Mouse (Mus musculus): Measurements from ENCODE around the gene Tmcc1. TPM values are rescaled to one million over a fixed set of nuclear protein-coding genes. Genes with fewer than 3 reads are reported as not detected.

Gene Tmcc1
- polyA plus RNA-seq, 1 experiment, result 11.3 TPM

GRCm38 (mm10) chr6:116010541-116010940 is 182.7 kb downstream of the Tmcc1 start:
- H3K27me3 ChIP-seq (ENCODE audit: control insufficient read depth, insufficient read depth, insufficient read length), result no peaks in the 10 kb centered on the region
- H3ac ChIP-seq (ENCODE audit: control insufficient read depth, insufficient read length, low read depth), result no peak overlapping the region
- no peaks in the 10 kb centered on the region for H3K79me3 ChIP-seq (ENCODE audit: low read depth)
- TF ChIP-seq MAX (IDR thresholded peaks at IDR 0.05), result no peak
- peak; percentile 48 for TF ChIP-seq CTCF (IDR thresholded peaks at IDR 0.05; ENCODE audit: control insufficient read depth, insufficient read depth, insufficient read length)
- no peak for TF ChIP-seq USF1 (IDR thresholded peaks at IDR 0.05; ENCODE audit: low read depth)
- H3K36me3 ChIP-seq (ENCODE audit: control insufficient read depth, insufficient read depth), result no peaks in the 10 kb centered on the region
- H3K4me3 ChIP-seq (ENCODE audit: insufficient read depth, poor library complexity, severe bottlenecking), result no peak overlapping the region
- no peaks in the 10 kb centered on the region for H3K79me2 ChIP-seq (ENCODE audit: control insufficient read depth, insufficient read depth)

DNA sequence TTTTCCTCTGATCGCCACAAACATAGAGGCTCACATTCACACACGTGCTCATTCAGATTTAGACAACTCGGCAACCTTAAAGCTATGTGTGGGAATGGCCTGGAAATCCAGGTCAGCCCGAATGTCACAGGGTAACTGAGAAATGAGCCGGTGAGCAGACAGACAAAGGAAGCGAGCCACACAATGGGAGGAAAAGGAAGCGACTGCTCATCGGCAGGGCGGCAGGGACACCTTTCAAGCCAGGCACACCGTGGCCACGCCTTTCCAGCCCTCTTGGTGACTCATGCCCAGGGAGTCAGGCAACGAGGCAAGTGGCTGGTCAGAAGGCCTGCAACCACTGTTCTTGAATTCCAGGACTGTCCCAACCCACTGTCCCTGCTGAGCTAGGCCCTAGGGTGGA is 183.9 kb downstream of the Tmcc1 start:
- Histone ChIP-seq H3K27me3 (ENCODE audit: control insufficient read depth, insufficient read depth, insufficient read length) (no peaks in the 10 kb centered on the region), H3K4me3 (ENCODE audit: insufficient read depth, poor library complexity, severe bottlenecking) (no peak overlapping the region), H3K79me2 (ENCODE audit: control insufficient read depth, insufficient read depth) (no peaks in the 10 kb centered on the region), H3ac (ENCODE audit: control insufficient read depth, insufficient read length, low read depth) (no peak overlapping the region), H3K79me3 (ENCODE audit: low read depth) (no peaks in the 10 kb centered on the region), H3K36me3 (ENCODE audit: control insufficient read depth, insufficient read depth) (no peaks in the 10 kb centered on the region)
- TF ChIP-seq MYOD1 (IDR thresholded peaks at IDR 0.05; ENCODE audit: control insufficient read depth, insufficient read length, low read depth), result no peak
- no peak for TF ChIP-seq CEBPB (IDR thresholded peaks at IDR 0.05; ENCODE audit: low read depth)
- no peak for TF ChIP-seq MYOG (IDR thresholded peaks at IDR 0.05; ENCODE audit: control insufficient read depth, extremely low read depth, insufficient read length)
- no peak for TF ChIP-seq CTCF (IDR thresholded peaks at IDR 0.05; ENCODE audit: control insufficient read depth, insufficient read depth, insufficient read length)
- TF ChIP-seq MAX (IDR thresholded peaks at IDR 0.05), result no peak
- TF ChIP-seq FOSL1 (IDR thresholded peaks at IDR 0.05; ENCODE audit: insufficient read depth, low read length, poor library complexity, severe bottlenecking), result no peak
- no peak for TF ChIP-seq USF1 (IDR thresholded peaks at IDR 0.05; ENCODE audit: low read depth)

GRCm38 (mm10) chr6:116007561-116008173 is 185.6 kb downstream of the Tmcc1 start:
- no peak overlapping the region for H3K4me3 ChIP-seq (ENCODE audit: insufficient read depth, poor library complexity, severe bottlenecking)
- no peaks in the 10 kb centered on the region for H3K79me3 ChIP-seq (ENCODE audit: low read depth)
- H3K27me3 ChIP-seq (ENCODE audit: control insufficient read depth, insufficient read depth, insufficient read length), result no peaks in the 10 kb centered on the region
- no peaks in the 10 kb centered on the region for H3K79me2 ChIP-seq (ENCODE audit: control insufficient read depth, insufficient read depth)
- H3ac ChIP-seq (ENCODE audit: control insufficient read depth, insufficient read length, low read depth), result no peak overlapping the region
- no peak for TF ChIP-seq MYOG (IDR thresholded peaks at IDR 0.05; ENCODE audit: control insufficient read depth, extremely low read depth, insufficient read length)
- peak; percentile 59 for TF ChIP-seq CTCF (IDR thresholded peaks at IDR 0.05; ENCODE audit: control insufficient read depth, insufficient read depth, insufficient read length)
- no peak for TF ChIP-seq CEBPB (IDR thresholded peaks at IDR 0.05; ENCODE audit: low read depth)
- no peak for TF ChIP-seq USF1 (IDR thresholded peaks at IDR 0.05; ENCODE audit: low read depth)
- TF ChIP-seq MAX (IDR thresholded peaks at IDR 0.05), result no peak
- no peaks in the 10 kb centered on the region for H3K36me3 ChIP-seq (ENCODE audit: control insufficient read depth, insufficient read depth)

DNA sequence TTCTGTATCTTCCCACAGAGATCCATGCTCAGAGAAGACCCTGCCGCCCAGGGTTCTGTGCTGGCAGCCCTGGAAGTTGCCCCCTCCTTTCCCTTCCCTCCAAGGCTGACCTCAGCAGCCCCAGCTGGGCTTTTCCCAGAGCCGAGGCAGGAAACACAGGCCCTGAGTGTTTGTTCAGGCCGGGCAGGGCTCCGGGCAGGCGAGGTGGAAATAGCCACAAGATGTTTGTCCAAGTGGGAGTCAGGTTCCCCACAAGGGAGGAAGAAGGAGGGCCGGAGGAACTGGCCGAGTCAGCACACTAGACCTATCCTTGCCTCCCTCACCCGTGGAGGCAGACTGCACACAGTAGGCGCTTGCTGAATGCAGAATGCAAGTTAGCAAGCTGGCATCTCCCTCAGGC is 186.6 kb downstream of the Tmcc1 start:
- H3K4me3 ChIP-seq (ENCODE audit: insufficient read depth, poor library complexity, severe bottlenecking), result no peak overlapping the region
- H3K79me2 ChIP-seq (ENCODE audit: control insufficient read depth, insufficient read depth), result no peaks in the 10 kb centered on the region
- no peak for TF ChIP-seq CEBPB (IDR thresholded peaks at IDR 0.05; ENCODE audit: low read depth)
- no peak for TF ChIP-seq MYOG (IDR thresholded peaks at IDR 0.05; ENCODE audit: control insufficient read depth, extremely low read depth, insufficient read length)
- TF ChIP-seq USF1 (IDR thresholded peaks at IDR 0.05; ENCODE audit: low read depth), result no peak
- no peak for TF ChIP-seq MYOD1 (IDR thresholded peaks at IDR 0.05; ENCODE audit: control insufficient read depth, insufficient read length, low read depth)
- H3ac ChIP-seq (ENCODE audit: control insufficient read depth, insufficient read length, low read depth), result no peak overlapping the region
- H3K36me3 ChIP-seq (ENCODE audit: control insufficient read depth, insufficient read depth), result no peaks in the 10 kb centered on the region
- H3K79me3 ChIP-seq (ENCODE audit: low read depth), result no peaks in the 10 kb centered on the region
- no peaks in the 10 kb centered on the region for H3K27me3 ChIP-seq (ENCODE audit: control insufficient read depth, insufficient read depth, insufficient read length)

GRCm38 (mm10) chr6:116005959-116006288 is 187.4 kb downstream of the Tmcc1 start:
- Histone ChIP-seq H3K36me3 (ENCODE audit: control insufficient read depth, insufficient read depth) (no peaks in the 10 kb centered on the region), H3K27me3 (ENCODE audit: control insufficient read depth, insufficient read depth, insufficient read length) (no peaks in the 10 kb centered on the region), H3ac (ENCODE audit: control insufficient read depth, insufficient read length, low read depth) (no peak overlapping the region), H3K79me2 (ENCODE audit: control insufficient read depth, insufficient read depth) (no peaks in the 10 kb centered on the region), H3K79me3 (ENCODE audit: low read depth) (no peaks in the 10 kb centered on the region), H3K4me3 (ENCODE audit: insufficient read depth, poor library complexity, severe bottlenecking) (no peak overlapping the region)
- no peak for TF ChIP-seq USF1 (IDR thresholded peaks at IDR 0.05; ENCODE audit: low read depth)
- TF ChIP-seq CTCF (IDR thresholded peaks at IDR 0.05; ENCODE audit: control insufficient read depth, insufficient read depth, insufficient read length), result no peak
- no peak for TF ChIP-seq FOSL1 (IDR thresholded peaks at IDR 0.05; ENCODE audit: insufficient read depth, low read length, poor library complexity, severe bottlenecking)
- no peak for TF ChIP-seq MAX (IDR thresholded peaks at IDR 0.05)
- no peak for TF ChIP-seq MYOG (IDR thresholded peaks at IDR 0.05; ENCODE audit: control insufficient read depth, extremely low read depth, insufficient read length)
- no peak for TF ChIP-seq MYOD1 (IDR thresholded peaks at IDR 0.05; ENCODE audit: control insufficient read depth, insufficient read length, low read depth)
- TF ChIP-seq CEBPB (IDR thresholded peaks at IDR 0.05; ENCODE audit: low read depth), result no peak

DNA sequence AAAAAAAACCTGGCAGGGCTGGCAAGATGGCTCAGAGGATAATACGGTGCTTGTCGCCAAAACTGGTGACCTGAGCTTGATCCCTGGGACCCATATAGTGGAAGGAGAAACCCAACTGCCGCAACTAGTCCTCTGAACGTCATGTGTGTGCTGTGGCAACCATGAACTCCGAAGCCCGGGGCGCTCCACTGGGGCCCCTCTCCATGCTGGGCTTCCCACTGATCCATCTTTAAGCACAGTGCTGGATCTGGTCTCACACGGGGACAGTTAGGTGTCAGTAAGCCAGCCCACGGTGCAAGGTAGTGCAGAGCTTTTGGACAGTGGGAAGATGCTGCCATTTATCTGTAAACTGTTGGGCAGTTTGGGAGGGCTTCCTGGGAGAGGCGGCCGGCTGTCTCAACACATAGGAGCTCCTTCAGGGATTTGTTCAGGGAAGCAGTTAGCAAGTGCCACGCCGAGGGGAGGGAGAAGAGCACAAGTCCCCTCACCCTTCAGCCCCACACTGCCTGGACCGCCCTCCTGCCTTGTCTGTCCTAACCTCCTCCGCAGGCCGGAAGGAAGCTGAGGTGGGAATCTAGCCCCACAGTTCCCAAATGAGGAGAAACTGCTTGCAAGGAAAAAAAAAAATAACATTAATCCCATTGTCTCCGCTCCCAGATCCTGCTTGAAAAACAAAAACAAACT is 187.9 kb downstream of the Tmcc1 start:
- Histone ChIP-seq H3K4me3 (ENCODE audit: insufficient read depth, poor library complexity, severe bottlenecking) (no peak overlapping the region), H3K27me3 (ENCODE audit: control insufficient read depth, insufficient read depth, insufficient read length) (no peaks in the 10 kb centered on the region), H3ac (ENCODE audit: control insufficient read depth, insufficient read length, low read depth) (no peak overlapping the region), H3K36me3 (ENCODE audit: control insufficient read depth, insufficient read depth) (no peaks in the 10 kb centered on the region), H3K79me3 (ENCODE audit: low read depth) (no peaks in the 10 kb centered on the region), H3K79me2 (ENCODE audit: control insufficient read depth, insufficient read depth) (no peaks in the 10 kb centered on the region)
- TF ChIP-seq CTCF (IDR thresholded peaks at IDR 0.05; ENCODE audit: control insufficient read depth, insufficient read depth, insufficient read length) (no peak), USF1 (IDR thresholded peaks at IDR 0.05; ENCODE audit: low read depth) (no peak), MAX (IDR thresholded peaks at IDR 0.05) (no peak), FOSL1 (IDR thresholded peaks at IDR 0.05; ENCODE audit: insufficient read depth, low read length, poor library complexity, severe bottlenecking) (no peak), MYOG (IDR thresholded peaks at IDR 0.05; ENCODE audit: control insufficient read depth, extremely low read depth, insufficient read length) (no peak), CEBPB (IDR thresholded peaks at IDR 0.05; ENCODE audit: low read depth) (no peak)

Measured in C2C12 (cell line).